Mouse (Mus musculus): Measurements from ENCODE around the gene Tsc22d3. TPM values are rescaled to one million over a fixed set of nuclear protein-coding genes. Genes with fewer than 3 reads are reported as not detected.

Tsc22d3 gene
- polyA plus RNA-seq, 1 experiment from 2014 or later: 198 TPM

GRCm38 (mm10) chrX:140591176-140591575 is 9.3 kb downstream of the Tsc22d3 start:
- ATAC-seq (ENCODE audit: insufficient number of reproducible peaks, low FRiP score): no peak
- no peak overlapping the region for H3K27ac ChIP-seq (ENCODE audit: poor library complexity, severe bottlenecking)
- no peak overlapping the region for H3K9ac ChIP-seq
- WGBS: 71% methylated on average over 3 of the region's 3 CpGs
- H3K4me1 ChIP-seq (replicated peaks): no peaks in the 10 kb centered on the region
- no peak overlapping the region for H3K4me3 ChIP-seq
- H3K27me3 ChIP-seq (replicated peaks): peaks cover 4% of the 10 kb centered on the region; the same call in 1 of the 2 replicates
- H3K9me3 ChIP-seq (replicated peaks): 0 out of 2 replicates have a peak, but pooled peaks cover 3% of the 10 kb centered on the region
- H3K36me3 ChIP-seq: peaks cover 8% of the 10 kb centered on the region
- no peak overlapping the region for H3K4me2 ChIP-seq

GRCm38 (mm10) chrX:140590142-140590541 is 10.3 kb downstream of the Tsc22d3 start:
- 0 out of 2 replicates have a peak, but pooled peaks cover 2% of the 10 kb centered on the region for H3K9me3 ChIP-seq (replicated peaks)
- H3K4me3 ChIP-seq: no peak overlapping the region
- H3K27me3 ChIP-seq (replicated peaks): peaks cover 4% of the 10 kb centered on the region; the same call in 1 of the 2 replicates
- WGBS: 64% methylated on average over 2 of the region's 2 CpGs
- ATAC-seq (ENCODE audit: insufficient number of reproducible peaks, low FRiP score): no peak
- no peak overlapping the region for H3K27ac ChIP-seq (ENCODE audit: poor library complexity, severe bottlenecking)
- H3K36me3 ChIP-seq: peaks cover 4% of the 10 kb centered on the region; the same call in 1 of the 2 replicates
- H3K4me1 ChIP-seq (replicated peaks): no peaks in the 10 kb centered on the region
- no peak overlapping the region for H3K9ac ChIP-seq
- no peak overlapping the region for H3K4me2 ChIP-seq

- peaks cover 4% of the 10 kb centered on the region; the same call in 1 of the 2 replicates for H3K27me3 ChIP-seq (replicated peaks)
- no peaks in the 10 kb centered on the region for H3K4me1 ChIP-seq (replicated peaks)
- no peak overlapping the region for H3K27ac ChIP-seq (ENCODE audit: poor library complexity, severe bottlenecking)
- no peak overlapping the region for H3K4me3 ChIP-seq
- no peaks in the 10 kb centered on the region for H3K36me3 ChIP-seq
- no peak for ATAC-seq (ENCODE audit: insufficient number of reproducible peaks, low FRiP score)
- no peak overlapping the region for H3K4me2 ChIP-seq
- 53% methylated on average over 4 of the region's 4 CpGs for WGBS
- no peak overlapping the region for H3K9ac ChIP-seq
- no peaks in the 10 kb centered on the region for H3K9me3 ChIP-seq (replicated peaks)
These were observed 11.2 kb downstream of the Tsc22d3 start for GRCm38 (mm10) chrX:140589194-140589751.

- peaks cover 4% of the 10 kb centered on the region; the same call in 1 of the 2 replicates for H3K27me3 ChIP-seq (replicated peaks)
- no peaks in the 10 kb centered on the region for H3K4me1 ChIP-seq (replicated peaks)
- 71% methylated on average over 5 of the region's 5 CpGs for WGBS
- no peaks in the 10 kb centered on the region for H3K9me3 ChIP-seq (replicated peaks)
- H3K9ac ChIP-seq: no peak overlapping the region
- ATAC-seq (ENCODE audit: insufficient number of reproducible peaks, low FRiP score): no peak
- no peak overlapping the region for H3K4me2 ChIP-seq
- H3K4me3 ChIP-seq: no peak overlapping the region
- no peaks in the 10 kb centered on the region for H3K36me3 ChIP-seq
- no peak overlapping the region for H3K27ac ChIP-seq (ENCODE audit: poor library complexity, severe bottlenecking)
These were observed 11.9 kb downstream of the Tsc22d3 start for GRCm38 (mm10) chrX:140588534-140588933.

- Histone ChIP-seq H3K4me3 (no peak overlapping the region), H3K9me3 (replicated peaks) (no peaks in the 10 kb centered on the region), H3K9ac (no peak overlapping the region), H3K4me2 (no peak overlapping the region), H3K27me3 (replicated peaks) (peaks cover 16% of the 10 kb centered on the region; the same call in 1 of the 2 replicates), H3K4me1 (replicated peaks) (peaks cover 10% of the 10 kb centered on the region), H3K36me3 (no peaks in the 10 kb centered on the region), H3K27ac (ENCODE audit: poor library complexity, severe bottlenecking) (no peak overlapping the region)
- no peak for ATAC-seq (ENCODE audit: insufficient number of reproducible peaks, low FRiP score)
- WGBS: 39% methylated on average over 3 of the region's 3 CpGs
These were observed 20.0 kb downstream of the Tsc22d3 start for GRCm38 (mm10) chrX:140580416-140580815.

- 75% methylated on average over 3 of the region's 3 CpGs for WGBS
These were observed 24.8 kb downstream of the Tsc22d3 start for GRCm38 (mm10) chrX:140575636-140576035.

GRCm38 (mm10) chrX:140575200-140575599 is 25.3 kb downstream of the Tsc22d3 start:
- WGBS: 45% methylated on average over 1 of the region's 1 CpGs
- Histone ChIP-seq H3K4me3 (no peak overlapping the region), H3K27ac (ENCODE audit: poor library complexity, severe bottlenecking) (no peak overlapping the region), H3K4me1 (replicated peaks) (peaks cover 10% of the 10 kb centered on the region; the same call in 1 of the 2 replicates), H3K27me3 (replicated peaks) (peaks cover 16% of the 10 kb centered on the region; the same call in 1 of the 2 replicates), H3K9ac (no peak overlapping the region), H3K9me3 (replicated peaks) (no peaks in the 10 kb centered on the region), H3K36me3 (no peaks in the 10 kb centered on the region), H3K4me2 (no peak overlapping the region)
- no peak for ATAC-seq (ENCODE audit: insufficient number of reproducible peaks, low FRiP score)

More at GRCm38 (mm10) chrX:140575636-140576035, 24.8 kb downstream of the Tsc22d3 start:
- H3K4me2 ChIP-seq: no peak overlapping the region
- H3K4me1 ChIP-seq (replicated peaks): peaks cover 10% of the 10 kb centered on the region; the same call in 1 of the 2 replicates
- no peak overlapping the region for H3K4me3 ChIP-seq
- H3K9ac ChIP-seq: no peak overlapping the region
- no peak for ATAC-seq (ENCODE audit: insufficient number of reproducible peaks, low FRiP score)
- no peak overlapping the region for H3K27ac ChIP-seq (ENCODE audit: poor library complexity, severe bottlenecking)
- H3K9me3 ChIP-seq (replicated peaks): no peaks in the 10 kb centered on the region
- H3K27me3 ChIP-seq (replicated peaks): peaks cover 16% of the 10 kb centered on the region; the same call in 1 of the 2 replicates
- no peaks in the 10 kb centered on the region for H3K36me3 ChIP-seq

GRCm38 (mm10) chrX:140572702-140573338 is 27.6 kb downstream of the Tsc22d3 start:
- no peak overlapping the region for H3K4me3 ChIP-seq
- no peaks in the 10 kb centered on the region for H3K9me3 ChIP-seq (replicated peaks)
- H3K27me3 ChIP-seq (replicated peaks): peaks cover 19% of the 10 kb centered on the region; the same call in 1 of the 2 replicates
- H3K4me1 ChIP-seq (replicated peaks): peaks cover 15% of the 10 kb centered on the region
- no peak overlapping the region for H3K4me2 ChIP-seq
- no peak overlapping the region for H3K27ac ChIP-seq (ENCODE audit: poor library complexity, severe bottlenecking)
- no peak for ATAC-seq (ENCODE audit: insufficient number of reproducible peaks, low FRiP score)
- H3K36me3 ChIP-seq: no peaks in the 10 kb centered on the region
- no peak overlapping the region for H3K9ac ChIP-seq
- WGBS: 64% methylated on average over 2 of the region's 2 CpGs

- 83% methylated on average over 1 of the region's 1 CpGs for WGBS
- Histone ChIP-seq H3K36me3 (no peaks in the 10 kb centered on the region), H3K27me3 (replicated peaks) (0 out of 2 replicates have a peak, but pooled peaks cover 11% of the 10 kb centered on the region), H3K4me3 (no peak overlapping the region), H3K27ac (ENCODE audit: poor library complexity, severe bottlenecking) (no peak overlapping the region), H3K9ac (no peak overlapping the region), H3K4me2 (no peak overlapping the region), H3K9me3 (replicated peaks) (no peaks in the 10 kb centered on the region), H3K4me1 (replicated peaks) (peaks cover 15% of the 10 kb centered on the region)
- no peak for ATAC-seq (ENCODE audit: insufficient number of reproducible peaks, low FRiP score)
These were observed 30.9 kb downstream of the Tsc22d3 start for GRCm38 (mm10) chrX:140569595-140569994.

GRCm38 (mm10) chrX:140567711-140568407 is 32.6 kb downstream of the Tsc22d3 start:
- 0 out of 2 replicates have a peak, but pooled peaks cover 11% of the 10 kb centered on the region for H3K27me3 ChIP-seq (replicated peaks)
- no peak overlapping the region for H3K9ac ChIP-seq
- H3K4me1 ChIP-seq (replicated peaks): peaks cover 15% of the 10 kb centered on the region
- no peaks in the 10 kb centered on the region for H3K36me3 ChIP-seq
- H3K4me2 ChIP-seq: no peak overlapping the region
- 49% methylated on average over 1 of the region's 1 CpGs for WGBS
- no peak overlapping the region for H3K4me3 ChIP-seq
- no peaks in the 10 kb centered on the region for H3K9me3 ChIP-seq (replicated peaks)
- no peak for ATAC-seq (ENCODE audit: insufficient number of reproducible peaks, low FRiP score)
- no peak overlapping the region for H3K27ac ChIP-seq (ENCODE audit: poor library complexity, severe bottlenecking)

- Histone ChIP-seq H3K9ac (no peak overlapping the region), H3K4me2 (no peak overlapping the region), H3K9me3 (replicated peaks) (no peaks in the 10 kb centered on the region), H3K4me3 (no peak overlapping the region), H3K27ac (ENCODE audit: poor library complexity, severe bottlenecking) (no peak overlapping the region), H3K27me3 (replicated peaks) (0 out of 2 replicates have a peak, but pooled peaks cover 11% of the 10 kb centered on the region), H3K4me1 (replicated peaks) (peaks cover 15% of the 10 kb centered on the region), H3K36me3 (no peaks in the 10 kb centered on the region)
- ATAC-seq (ENCODE audit: insufficient number of reproducible peaks, low FRiP score): no peak
- 77% methylated on average over 2 of the region's 2 CpGs for WGBS
These were observed 34.7 kb downstream of the Tsc22d3 start for GRCm38 (mm10) chrX:140565759-140566158.

Measured in heart, embryonic 12.5 days (tissue).